Mouse (Mus musculus) thymus, postnatal 36 days (tissue): ENCODE measurements around the gene Krt10.

ENCODE experiments used
- DNase-seq, 2 experiments: peaks; one replicate each; pipeline ENCODE4 v3.0.0; 2022; ENCODE audit warnings: mixed read lengths in 2 of 2

Krt10 gene

GRCm38 (mm10) chr11:99389264-99389663, at the start of gene Krt10:
Gene Krt10, minus strand, starts transcription at chr11:99389364.
- no peak for DNase-seq

- DNase-seq = no peak
These were observed 48.8 kb upstream of the Krt10 start, which contains the start of gene Krt20 for GRCm38 (mm10) chr11:99437972-99438371. Gene Krt20, minus strand, starts transcription at chr11:99438150.

- no peak for DNase-seq
These were observed 47.5 kb upstream of the Krt10 start for GRCm38 (mm10) chr11:99436625-99437024.

DNA sequence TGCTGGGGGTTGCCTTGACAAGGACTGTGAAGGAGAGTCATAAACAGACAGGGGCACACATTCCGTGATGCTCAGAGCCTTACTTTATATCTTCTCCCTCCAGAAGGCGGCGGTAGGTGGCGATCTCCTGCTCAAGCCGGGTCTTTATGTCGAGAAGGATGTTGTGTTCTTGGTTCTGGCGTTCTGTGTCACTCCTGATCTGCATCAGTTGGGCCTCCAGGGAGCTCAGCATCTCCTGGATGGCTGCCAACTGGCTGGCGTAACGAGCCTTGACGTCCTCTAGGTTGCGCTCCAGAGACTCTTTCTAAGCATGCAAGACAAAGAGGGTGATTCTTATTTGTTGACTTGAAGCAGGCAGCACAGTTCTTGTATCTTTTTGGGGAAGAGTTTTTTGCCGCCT, 41.5 kb upstream of the Krt10 start:
- no peak for DNase-seq

GRCm38 (mm10) chr11:99422159-99422558, 33.0 kb upstream of the Krt10 start, which contains the start of gene Krt12:
Gene Krt12, minus strand, starts transcription at chr11:99422259.
- DNase-seq = no peak

GRCm38 (mm10) chr11:99420586-99420985, 31.4 kb upstream of the Krt10 start:
- no peak for DNase-seq

DNA sequence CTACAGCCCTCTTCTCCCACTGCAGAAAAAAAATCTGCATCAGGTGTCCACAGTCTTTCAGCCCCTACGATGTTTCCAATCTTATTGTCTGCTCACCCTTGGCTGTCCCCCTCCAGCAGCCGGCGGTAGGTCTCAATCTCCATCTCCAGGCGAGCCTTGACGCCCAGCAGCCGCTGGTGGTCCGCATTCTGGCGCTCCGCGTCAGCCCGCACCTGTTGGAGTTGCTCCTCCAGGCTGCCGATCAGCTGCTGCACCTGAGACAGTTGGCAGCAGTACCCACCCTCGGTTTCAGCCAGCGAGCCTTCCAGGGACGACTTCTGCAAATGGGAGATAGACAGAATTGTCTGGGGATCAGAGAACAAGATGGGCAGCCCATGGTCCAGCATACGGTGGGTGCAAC, 28.7 kb upstream of the Krt10 start:
- no peak for DNase-seq

GRCm38 (mm10) chr11:99416902-99417301, 27.7 kb upstream of the Krt10 start:
- no peak for DNase-seq

DNA sequence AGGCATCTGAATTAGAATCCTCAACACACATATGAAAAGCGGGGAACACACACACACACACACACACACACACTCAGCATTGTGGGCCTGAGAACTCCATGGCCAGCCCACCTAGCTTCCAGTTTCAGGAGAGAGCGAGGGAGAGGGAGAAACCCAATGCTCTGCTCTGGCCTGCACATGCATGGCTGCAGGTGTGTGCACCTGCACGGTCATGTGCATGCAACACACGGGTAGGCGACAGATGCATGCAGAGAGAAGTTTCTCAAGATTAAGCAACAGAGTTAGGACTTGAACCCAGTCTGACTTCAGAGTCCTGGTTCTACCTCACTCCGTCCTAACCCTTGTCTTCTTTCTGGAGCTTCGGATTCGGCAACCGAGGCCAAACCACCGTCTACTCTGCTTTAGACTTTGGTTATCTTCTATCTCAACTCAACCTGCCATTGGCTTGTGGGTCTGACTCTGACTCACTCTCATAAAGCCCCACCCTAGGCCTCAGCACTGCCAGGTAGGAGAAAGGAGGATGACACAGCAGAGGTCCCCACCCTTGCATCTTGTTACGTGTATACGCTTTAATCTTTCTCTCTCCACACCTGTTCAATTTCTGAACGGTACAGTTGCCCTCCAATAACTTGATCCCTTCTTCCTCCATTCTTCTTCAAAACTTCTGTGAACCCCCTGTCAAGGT, 25.4 kb upstream of the Krt10 start:
- DNase-seq = no peak

DNA sequence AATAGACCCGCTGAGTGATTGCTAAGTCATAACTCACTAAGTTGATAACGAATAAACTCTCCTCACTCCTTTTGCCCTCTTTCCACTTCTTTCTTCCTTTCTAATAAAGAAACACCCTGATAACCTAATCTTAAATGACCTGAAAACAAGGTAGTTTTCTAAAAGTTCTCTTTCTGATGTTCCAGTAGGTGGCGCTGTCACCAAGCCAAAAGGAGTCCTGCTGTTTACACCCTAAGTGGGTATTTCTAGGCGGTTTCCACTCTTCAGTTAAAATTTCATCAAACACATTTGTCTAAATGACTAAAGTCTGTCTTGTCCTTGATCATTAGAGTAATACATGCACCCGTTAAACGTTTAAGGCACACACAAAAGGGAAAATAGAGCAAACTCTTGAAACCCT, 24.1 kb upstream of the Krt10 start:
- no peak for DNase-seq

DNA sequence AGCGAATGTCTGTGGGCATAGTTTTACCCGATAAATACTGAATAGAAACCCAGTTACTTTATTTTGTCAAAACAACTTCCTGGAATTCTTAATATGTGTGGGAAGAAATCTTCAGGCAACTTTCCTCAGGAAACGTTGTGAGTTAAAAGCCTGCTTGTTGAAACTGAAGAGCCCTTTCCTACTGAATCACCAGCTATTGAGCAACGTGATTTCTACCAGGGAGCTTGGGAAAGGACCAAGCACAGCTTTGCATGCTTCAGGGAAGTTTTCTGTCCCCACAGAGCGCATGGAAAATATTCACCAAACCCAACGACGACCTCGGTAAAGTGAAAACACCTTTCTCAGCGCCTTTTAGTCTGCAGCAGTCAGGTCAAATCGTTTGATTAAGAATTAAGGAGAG, 17.0 kb upstream of the Krt10 start:
- DNase-seq = no peak

GRCm38 (mm10) chr11:99399956-99400549, 10.9 kb upstream of the Krt10 start:
- no peak for DNase-seq

GRCm38 (mm10) chr11:99398832-99399231, 9.7 kb upstream of the Krt10 start:
- no peak for DNase-seq

- DNase-seq = no peak
These were observed 8.9 kb upstream of the Krt10 start for GRCm38 (mm10) chr11:99398084-99398483.

DNA sequence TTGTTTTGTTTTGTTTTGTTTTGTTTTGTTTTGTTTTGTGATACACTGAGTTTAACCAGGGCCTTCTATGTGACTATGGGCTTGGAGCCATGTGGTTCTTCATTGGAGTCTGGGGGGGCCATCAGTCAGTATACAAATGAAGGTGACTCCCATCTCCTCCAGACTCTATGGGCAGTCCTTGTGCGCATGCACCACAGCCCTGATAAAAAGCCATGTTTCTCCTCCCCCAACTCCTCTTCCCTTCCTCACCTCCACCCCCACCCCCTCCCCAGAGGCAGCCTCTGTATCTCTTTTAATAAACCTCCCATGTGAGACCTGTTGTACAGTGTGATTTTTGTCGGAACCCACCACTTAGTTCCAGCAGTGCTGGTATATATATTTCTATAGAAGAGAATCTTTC, 7.5 kb upstream of the Krt10 start:
- no peak for DNase-seq

- no peak for DNase-seq
These were observed 6.9 kb upstream of the Krt10 start for GRCm38 (mm10) chr11:99396034-99396433.

GRCm38 (mm10) chr11:99392492-99392891, 3.3 kb upstream of the Krt10 start:
- no peak for DNase-seq

GRCm38 (mm10) chr11:99391375-99391774, 2.2 kb upstream of the Krt10 start:
- DNase-seq = no peak

DNA sequence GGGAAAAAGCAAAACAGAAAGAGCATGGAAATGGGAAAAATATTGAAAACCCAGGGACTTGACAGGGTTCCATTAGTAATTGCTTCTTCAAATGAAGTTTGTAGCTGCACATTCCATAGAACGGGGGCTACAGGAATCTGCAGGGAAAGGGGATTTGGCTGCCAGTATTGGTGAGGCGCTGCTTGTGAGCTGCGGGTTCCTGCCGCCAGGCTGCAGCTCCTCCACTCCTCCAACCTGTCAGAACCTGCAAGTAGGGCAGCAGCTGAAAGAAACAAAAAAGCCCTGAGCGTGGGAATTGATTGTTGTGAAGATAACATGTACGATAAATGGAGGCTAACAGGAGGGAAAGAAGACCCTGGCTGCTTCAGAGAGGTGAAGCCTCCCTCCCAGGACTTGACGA, 1.7 kb upstream of the Krt10 start:
- DNase-seq = no peak

- DNase-seq = no peak
These were observed 503 bp downstream of the Krt10 start for GRCm38 (mm10) chr11:99388661-99389060.

DNA sequence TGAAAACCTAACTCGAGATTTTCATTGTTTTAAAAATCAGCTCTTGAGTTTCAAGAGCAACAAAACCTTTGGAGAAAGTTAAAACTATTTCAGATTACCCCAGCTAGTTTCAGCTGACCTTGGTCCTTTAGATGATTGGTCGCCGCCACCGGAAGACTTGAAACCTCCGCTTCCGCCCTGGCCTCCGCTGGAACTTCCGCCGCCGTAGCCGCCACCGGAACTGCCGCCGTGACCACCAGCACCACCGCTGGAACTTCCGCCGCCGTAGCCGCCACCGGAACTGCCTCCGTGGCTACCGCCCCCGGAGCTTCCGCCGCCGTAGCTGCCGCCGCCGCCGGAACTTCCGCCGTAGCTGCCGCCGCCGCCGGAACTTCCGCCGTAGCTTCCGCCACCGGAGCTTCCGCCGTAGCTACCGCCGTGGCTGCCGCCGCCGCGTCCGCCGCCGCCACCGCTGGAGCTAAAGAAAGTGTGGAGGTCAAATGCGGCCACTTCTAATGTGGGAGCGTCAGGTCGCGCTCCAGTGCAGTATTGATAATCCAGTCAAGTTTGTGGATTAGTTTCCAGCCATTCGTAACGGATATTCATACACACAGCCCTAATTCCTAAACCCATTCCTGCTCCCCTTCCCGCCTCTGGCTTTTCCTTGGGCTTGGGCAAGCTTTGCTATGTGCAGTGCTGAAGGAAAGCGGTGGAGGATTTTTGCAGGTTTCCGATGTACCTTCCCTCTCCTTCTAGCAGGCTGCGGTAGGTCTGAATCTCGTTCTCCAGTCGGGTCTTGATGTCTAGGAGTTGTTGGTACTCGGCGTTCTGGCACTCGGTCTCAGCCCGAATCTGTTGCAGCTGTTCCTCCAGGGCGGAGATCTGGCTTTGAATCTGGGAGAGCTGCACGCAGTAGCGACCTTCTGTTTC, 3.1 kb downstream of the Krt10 start:
- DNase-seq = peak; percentile 70 to 78

- peak; percentile 54 to 55 for DNase-seq
These were observed 9.6 kb downstream of the Krt10 start for GRCm38 (mm10) chr11:99379568-99379967.

GRCm38 (mm10) chr11:99374803-99375202, 14.4 kb downstream of the Krt10 start, which contains the start of gene Krt28:
Gene Krt28, minus strand, starts transcription at chr11:99374903.
- no peak for DNase-seq
